Mouse (Mus musculus) embryonic facial prominence, embryonic 14.5 days (tissue): ENCODE results near the gene Gm12394. TPM values are rescaled to one million over a fixed set of nuclear protein-coding genes. Genes with fewer than 3 reads are reported as not detected.
"Not testable (repeated sequence)": the region's sequence is repeated elsewhere in the genome, so short reads cannot be mapped to it uniquely, and the experiment has no call there.

ENCODE experiments used
- ATAC-seq: fragments of 200-750 bp; cut with Nextera tagmentation; 2 replicates; pipeline ENCODE4 v1.8.0; 2017; ENCODE audit warnings: low read depth, moderate number of reproducible peaks, moderate TSS enrichment
- DNase-seq: peaks from one replicate; pipeline ENCODE4 v3.0.0-alpha.2; 2015; ENCODE audit warnings: low spot score
- H3K27ac ChIP-seq: fragments of 300-500 bp; sonication (generic); replicated peaks from 2 replicates; pipeline ENCODE4 v1.5.1; 2014; ENCODE audit warnings: low read depth, mild to moderate bottlenecking, low read length, moderate library complexity
- H3K27me3 ChIP-seq: fragments of 300-500 bp; sonication (generic); replicated peaks from 2 replicates; pipeline ENCODE4 v1.6.1; 2014; ENCODE audit warnings: low read length; ENCODE audit not compliant: control insufficient read depth, insufficient read depth
- H3K36me3 ChIP-seq: fragments of 300-500 bp; sonication (generic); 2 replicates; pipeline ENCODE4 v1.6.1; 2014; ENCODE audit warnings: low read length, mixed read lengths; ENCODE audit not compliant: control insufficient read depth, insufficient read depth
- H3K4me1 ChIP-seq: fragments of 300-500 bp; sonication (generic); 2 replicates; pipeline ENCODE4 v1.6.1; 2014; ENCODE audit warnings: antibody characterized with exemption, low read length; ENCODE audit not compliant: control insufficient read depth, insufficient read depth
- H3K4me2 ChIP-seq: fragments of 300-500 bp; sonication (generic); 2 replicates; pipeline ENCODE4 v1.6.1; 2014; ENCODE audit warnings: low read depth, mild to moderate bottlenecking, low read length, moderate library complexity, mixed read lengths
- H3K4me3 ChIP-seq: fragments of 300-500 bp; sonication (generic); 2 replicates; pipeline ENCODE4 v1.5.1; 2014; ENCODE audit warnings: low read depth, mild to moderate bottlenecking, low read length
- H3K9ac ChIP-seq: fragments of 300-500 bp; sonication (generic); 2 replicates; pipeline ENCODE4 v1.6.1; 2014; ENCODE audit warnings: low read depth, mild to moderate bottlenecking, low read length, moderate library complexity, mixed read lengths
- H3K9me3 ChIP-seq: fragments of 300-500 bp; sonication (generic); 2 replicates; pipeline ENCODE4 v1.6.1; 2016; ENCODE audit warnings: low read length; ENCODE audit not compliant: control insufficient read depth
- WGBS: fragments of 180-500 bp; shearing (Covaris S2); extraction: QIAGEN DNeasy Blood & Tissue Kit; methylation state at CpG from one replicate; pipeline ENCODE4 v1.1.7; 2014; 5-methylcytosine and 5-hydroxymethylcytosine counted together
- polyA plus RNA-seq: library from polyadenylated mRNA; unstranded; fragments of >200 nt; fragmentation: Nextera tagmentation; extraction: Ambion mirVana; gene quantifications from 2 replicates; pipeline ENCODE4 v1.2.1, GENCODE M21; 2014

The Gm12394 gene
- polyA plus RNA-seq, 1 experiment from 2014 or later, result 0.15 TPM

DNA sequence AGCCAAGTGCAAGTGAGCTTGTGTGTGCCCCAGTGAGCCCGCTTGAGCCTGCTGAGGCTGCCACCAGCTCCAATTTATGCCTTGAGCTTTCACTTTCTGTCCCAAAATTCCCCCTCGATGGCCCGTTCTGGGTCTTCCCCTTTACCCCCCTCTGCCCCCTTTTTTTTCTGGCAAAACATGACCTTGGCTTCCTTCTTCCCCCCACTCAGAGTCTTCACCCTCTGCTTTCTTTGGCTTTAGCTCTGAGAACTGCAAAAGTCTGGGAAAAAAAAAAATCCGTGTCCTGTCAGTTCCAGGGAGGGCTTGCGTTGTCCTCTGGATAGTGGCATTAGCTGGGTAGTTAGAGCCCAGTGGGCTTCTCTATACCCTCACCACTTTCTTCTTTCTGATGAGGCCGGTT lies 100.1 kb downstream of the Gm12394 start, which contains the start of gene Ccl19:
Ccl19 (minus strand) TSS at position 101 of the 400 bp plus-strand sequence.
- H3K27ac ChIP-seq, H3K4me1 ChIP-seq, H3K9ac ChIP-seq, DNase-seq, H3K27me3 ChIP-seq, ATAC-seq, H3K9me3 ChIP-seq, H3K36me3 ChIP-seq, H3K4me2 ChIP-seq, H3K4me3 ChIP-seq: not testable (repeated sequence)
- no CpG with 5 or more reads among the region's 6 CpGs for WGBS

DNA sequence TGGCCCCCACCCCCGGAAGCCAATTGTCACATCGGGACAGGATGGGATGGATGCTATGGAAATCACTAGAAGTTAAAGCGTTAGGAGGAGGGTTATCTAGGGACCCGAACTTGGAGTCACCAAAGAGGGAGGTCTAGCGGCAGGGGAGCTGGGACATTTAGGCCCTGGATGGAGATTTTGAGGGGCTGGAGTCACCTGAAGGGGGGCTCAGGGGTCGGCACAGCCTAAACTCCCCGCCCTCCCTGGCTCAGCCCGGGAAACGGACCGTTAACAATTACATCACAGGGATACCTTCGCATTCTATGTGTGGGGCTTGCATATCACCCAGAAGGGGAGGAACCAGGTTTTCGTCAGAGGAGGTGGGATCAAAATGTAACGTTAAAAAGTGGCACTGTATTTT lies 121.3 kb downstream of the Gm12394 start, which contains the start of gene 4930578G10Rik:
4930578G10Rik (plus strand) TSS at position 301 of the 400 bp plus-strand sequence.
- ATAC-seq, H3K4me2 ChIP-seq, H3K9ac ChIP-seq, H3K36me3 ChIP-seq, H3K9me3 ChIP-seq, DNase-seq, H3K4me3 ChIP-seq, H3K27me3 ChIP-seq, H3K27ac ChIP-seq, H3K4me1 ChIP-seq: not testable (repeated sequence)
- no CpG with 5 or more reads among the region's 13 CpGs for WGBS

Other genes starting within 250 kb of the Gm12394 start
- gene Gm10591, start 244.6 kb downstream of the Gm12394 start, polyA plus RNA-seq, result 2.3 TPM in 1 of 2 replicates, not detected in the other
- 0.46 and 0.60 TPM in 2 replicates for gene Gm2564, start 227.1 kb downstream of the Gm12394 start, polyA plus RNA-seq
- gene Ccl27b, start 201.5 kb downstream of the Gm12394 start, polyA plus RNA-seq, result not detected in 2 replicates
- gene Il11ra2, start 194.9 kb downstream of the Gm12394 start, polyA plus RNA-seq, result 0.17 and 0.21 TPM in 2 replicates
- not detected in 2 replicates for gene 4930578G10Rik, start 121.2 kb downstream of the Gm12394 start, polyA plus RNA-seq
- gene Ccl19, start 100.2 kb downstream of the Gm12394 start, polyA plus RNA-seq, result not detected in 2 replicates
- gene Ccl21a, start 82.8 kb downstream of the Gm12394 start, polyA plus RNA-seq, result 75.0 and 101 TPM in 2 replicates
- 0.05 TPM in 1 of 2 replicates, not detected in the other for gene Fam205a1, start 2.9 kb downstream of the Gm12394 start, polyA plus RNA-seq
- gene Fam205c, start 17.5 kb upstream of the Gm12394 start, polyA plus RNA-seq, result 0.28 and 1.4 TPM in 2 replicates
- 4.9 and 5.7 TPM in 2 replicates for gene Phf24, start 59.9 kb upstream of the Gm12394 start, polyA plus RNA-seq
- gene Dnajb5, start 93.0 kb upstream of the Gm12394 start, polyA plus RNA-seq, result 11.9 and 15.4 TPM in 2 replicates
- gene 1700022I11Rik, start 112.8 kb upstream of the Gm12394 start, polyA plus RNA-seq, result 0.28 and 0.75 TPM in 2 replicates
- gene Vcp, start 143.7 kb upstream of the Gm12394 start, polyA plus RNA-seq, result 471 and 523 TPM in 2 replicates
- gene Fancg, start 153.7 kb upstream of the Gm12394 start, polyA plus RNA-seq, result 14.8 and 16.6 TPM in 2 replicates
- gene Pigo, start 169.0 kb upstream of the Gm12394 start, polyA plus RNA-seq, result 16.6 and 18.8 TPM in 2 replicates
- 285 and 305 TPM in 2 replicates for gene Stoml2, start 174.9 kb upstream of the Gm12394 start, polyA plus RNA-seq
- 9.5 TPM in 2 replicates for gene Fam214b, start 189.4 kb upstream of the Gm12394 start, polyA plus RNA-seq
- 5.5 TPM in 2 replicates for gene Unc13b, start 202.2 kb upstream of the Gm12394 start, polyA plus RNA-seq